Mouse (Mus musculus) brain, embryonic 14.5 days (tissue): ENCODE measurements around the gene Ankrd39.

ENCODE experiments used
- CTCF ChIP-seq: fragments of 200-500 bp; IDR thresholded peaks from 2 replicates; pipeline ENCODE4 v1.5.1; 2012; ENCODE audit warnings: inconsistent platforms, mild to moderate bottlenecking, moderate library complexity, borderline replicate concordance; ENCODE audit not compliant: insufficient read depth, insufficient read length; ENCODE audit errors: extremely low read depth
- POLR2A ChIP-seq: fragments of 200-500 bp; IDR thresholded peaks from 2 replicates; pipeline ENCODE4 v1.6.1; 2012; ENCODE audit warnings: mild to moderate bottlenecking, inconsistent platforms, borderline replicate concordance; ENCODE audit not compliant: poor library complexity, insufficient read depth, insufficient read length, severe bottlenecking; ENCODE audit errors: extremely low read depth

- no peak for TF ChIP-seq CTCF
- TF ChIP-seq POLR2A: no peak
Measured at GRCm38 (mm10) chr1:36513310-36513709, 33.9 kb downstream of the Ankrd39 start.
